Mouse (Mus musculus): ENCODE data around the gene Oma1.

Gene Oma1

DNA sequence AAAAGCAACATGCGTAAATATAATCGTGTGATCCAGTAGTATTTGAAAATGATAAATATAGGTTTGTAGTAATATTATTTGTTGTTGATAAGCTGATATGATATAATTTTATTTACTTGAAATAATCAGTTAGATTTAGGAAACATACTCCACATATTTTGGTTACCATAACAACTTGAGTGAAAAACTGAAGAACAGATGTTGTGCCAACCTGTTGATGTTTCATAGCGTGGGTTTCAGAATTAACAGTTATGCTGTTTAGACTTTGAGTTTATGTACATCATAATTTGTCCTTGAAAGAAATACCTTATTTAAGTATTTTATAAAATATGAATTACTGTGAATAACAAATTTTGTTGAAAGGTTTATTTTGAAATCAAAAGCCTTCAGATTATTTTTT lies 43.8 kb downstream of the Oma1 start:
- DNase-seq (ENCODE audit: low spot score in 2 of 2) = no peak

DNA sequence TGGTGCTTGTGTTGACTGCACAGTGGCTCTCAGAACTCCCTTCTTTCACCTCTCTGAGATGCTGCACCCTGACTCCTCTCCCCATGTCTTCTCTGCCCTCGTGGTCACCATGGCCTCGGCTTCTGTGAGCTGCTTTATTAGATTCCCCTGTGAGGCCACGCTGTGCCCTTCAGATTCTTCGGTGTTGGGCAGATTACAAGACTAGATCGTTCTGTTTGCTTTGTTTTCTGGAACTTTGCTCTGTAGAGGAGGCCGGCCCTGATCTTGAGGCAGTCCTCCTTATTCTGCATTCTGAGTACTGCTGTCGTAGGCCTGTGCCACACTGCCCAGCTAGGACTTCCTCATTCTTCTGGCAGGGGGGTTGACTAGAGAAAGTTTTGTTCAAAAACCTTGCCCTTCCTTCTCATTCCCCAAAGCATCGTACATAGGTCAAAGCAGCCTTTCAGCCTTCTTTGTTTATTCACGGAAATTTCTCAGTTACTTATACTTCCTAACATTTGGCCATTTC lies 45.4 kb downstream of the Oma1 start:
- no peak for DNase-seq (ENCODE audit: low spot score in 2 of 2)

DNA sequence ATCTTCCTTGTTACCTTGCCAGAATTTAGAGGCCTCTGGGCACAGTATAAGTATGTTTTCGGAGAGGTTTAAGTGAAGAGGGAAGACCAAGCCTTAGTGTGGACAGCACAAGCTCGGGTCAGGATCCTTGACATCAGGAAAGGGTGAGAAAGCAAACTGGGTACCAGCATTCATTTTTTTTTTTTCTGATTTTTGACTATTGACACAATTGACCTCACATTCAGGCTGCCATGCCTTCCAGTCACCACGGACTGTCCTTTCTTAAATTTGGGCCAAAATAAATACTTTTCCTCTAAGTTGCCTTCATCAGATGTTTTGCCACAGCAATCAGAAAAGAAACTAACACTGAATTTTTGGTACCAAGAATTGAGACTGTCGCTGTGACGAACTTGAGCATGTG lies 68.6 kb downstream of the Oma1 start:
- no peak for DNase-seq (ENCODE audit: low spot score in 2 of 2)

DNA sequence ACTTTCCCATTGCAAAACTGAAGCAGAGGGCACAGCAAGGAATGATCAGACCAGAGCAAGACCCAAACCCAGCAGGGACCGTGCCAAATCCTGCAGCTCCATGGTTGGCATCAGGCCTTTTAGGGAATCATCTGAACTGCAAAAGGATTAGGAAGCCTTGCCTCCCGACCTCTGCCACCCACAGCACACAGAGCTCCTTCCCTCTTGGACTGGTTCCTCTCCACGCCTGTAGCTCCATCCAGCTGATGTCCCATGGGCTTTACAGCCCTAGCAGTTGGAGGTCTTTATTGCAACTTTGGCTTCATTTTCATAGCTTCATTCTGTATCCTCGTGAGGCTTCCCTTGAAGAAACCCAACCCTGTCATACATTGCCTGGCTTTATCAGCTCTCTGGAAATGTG lies 71.4 kb downstream of the Oma1 start:
- DNase-seq (ENCODE audit: low spot score in 2 of 2) = no peak

DNA sequence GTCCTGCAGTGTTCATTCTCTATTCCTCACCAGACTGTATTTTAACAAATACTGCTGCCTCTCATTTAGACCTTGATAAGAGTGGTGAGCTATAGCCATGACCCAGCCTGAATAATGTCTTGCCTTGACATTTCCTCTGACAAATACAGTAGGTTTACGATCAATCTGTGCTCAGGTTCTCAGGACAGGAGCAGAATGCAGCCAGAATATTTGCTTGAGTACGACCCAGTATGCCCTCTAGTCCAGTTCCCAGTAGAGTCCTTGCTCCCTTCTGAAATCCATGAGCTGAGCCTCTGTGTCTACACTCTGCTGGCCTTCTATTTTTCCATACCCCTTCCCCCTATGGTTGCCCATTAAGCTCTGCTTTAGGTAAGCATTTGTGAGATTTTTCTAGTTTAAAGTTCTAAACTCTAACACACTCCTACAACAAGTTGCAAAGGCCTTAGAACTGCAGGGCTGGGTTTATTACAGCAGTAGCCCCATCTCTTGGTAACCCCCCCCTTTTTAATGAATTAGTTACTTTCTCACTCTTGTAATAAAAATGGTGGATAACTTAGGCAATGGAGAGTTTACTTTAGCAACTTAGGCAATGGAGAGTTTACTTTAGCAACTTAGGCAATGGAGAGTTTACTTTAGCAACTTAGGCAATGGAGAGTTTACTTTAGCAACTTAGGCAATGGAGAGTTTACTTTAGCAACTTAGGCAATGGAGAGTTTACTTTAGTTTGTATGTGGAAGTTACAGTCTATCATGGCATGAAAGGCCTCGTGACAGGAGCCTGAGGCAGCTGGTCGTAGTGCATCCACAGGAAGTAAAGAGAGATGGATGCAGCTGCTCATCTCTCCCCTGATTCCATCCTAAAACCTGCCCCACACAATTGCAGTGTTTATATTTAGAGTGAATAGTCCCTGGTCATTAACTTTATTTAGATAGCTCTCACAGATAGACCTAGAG lies 72.5 kb downstream of the Oma1 start:
- DNase-seq (ENCODE audit: low spot score in 2 of 2) = no peak

DNA sequence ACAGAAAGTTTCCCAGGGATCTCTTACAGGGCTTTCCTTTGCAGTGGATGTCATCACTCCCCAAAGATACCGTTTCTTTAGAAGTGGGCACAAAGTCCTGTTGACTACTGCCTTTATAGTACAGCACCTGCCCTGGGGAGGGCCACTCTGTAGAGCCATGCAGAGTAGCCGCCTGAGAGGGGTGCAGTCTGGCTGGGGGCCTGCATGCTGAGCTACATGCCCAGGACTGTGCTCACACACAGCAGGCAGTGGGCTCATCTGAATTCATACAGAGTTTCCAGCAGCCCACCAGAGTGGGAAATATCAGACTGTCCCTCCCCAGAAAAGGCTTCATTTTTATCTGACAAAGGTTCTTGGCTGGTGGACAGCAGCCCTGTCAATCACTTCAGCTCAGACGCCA lies 73.7 kb downstream of the Oma1 start:
- no peak for DNase-seq (ENCODE audit: low spot score in 2 of 2)

DNA sequence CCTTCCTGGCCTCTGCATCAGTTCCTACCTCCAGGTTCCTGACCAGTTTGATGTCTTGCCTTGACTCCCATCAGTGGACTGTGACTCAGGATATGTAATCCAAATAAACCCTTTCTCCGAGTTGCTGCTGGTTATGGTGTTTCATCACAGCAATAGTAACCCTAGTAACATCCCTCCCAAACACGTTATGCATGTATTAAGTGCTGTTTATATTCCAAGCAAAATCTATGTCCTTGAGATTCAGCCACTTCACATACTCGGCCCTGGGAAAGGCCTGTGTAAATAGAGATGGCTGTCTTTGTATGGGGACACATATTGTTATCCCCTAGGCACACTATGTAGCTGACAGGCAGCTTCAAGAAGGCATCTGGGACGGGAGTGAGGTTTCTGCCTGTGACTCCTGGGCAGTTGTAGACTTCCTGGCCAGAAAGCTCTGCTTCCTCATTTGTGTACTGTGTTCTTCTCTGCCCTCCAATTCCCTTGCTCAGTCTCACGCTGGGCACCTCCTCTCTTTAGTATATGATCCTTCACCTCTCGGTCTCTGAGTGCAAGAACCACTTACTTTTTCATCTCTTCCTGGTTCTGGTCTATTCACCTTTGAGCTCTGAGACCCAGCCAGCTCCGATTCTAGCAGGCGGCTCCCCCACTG lies 75.0 kb downstream of the Oma1 start:
- no peak for DNase-seq (ENCODE audit: low spot score in 2 of 2)

DNA sequence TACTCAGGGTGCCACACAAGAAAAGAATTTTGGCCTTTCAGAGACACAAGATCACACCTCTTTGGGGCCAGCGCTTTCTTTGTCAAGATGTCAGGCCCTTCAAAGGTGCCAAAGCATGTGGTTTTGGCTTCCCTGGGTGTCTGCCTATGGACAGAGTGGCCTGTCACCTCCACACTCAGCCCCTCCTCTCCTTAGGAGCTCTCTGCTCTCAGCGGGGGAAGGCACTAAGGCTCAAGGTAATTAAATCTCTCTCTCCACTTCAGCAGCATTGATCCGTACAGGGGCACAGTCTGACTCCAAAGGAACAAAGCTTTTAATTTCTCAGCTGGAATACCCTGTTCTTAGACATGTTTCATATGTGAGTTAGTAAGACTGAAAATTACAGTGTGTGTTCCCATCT lies 76.0 kb downstream of the Oma1 start:
- DNase-seq (ENCODE audit: low spot score in 2 of 2) = no peak

DNA sequence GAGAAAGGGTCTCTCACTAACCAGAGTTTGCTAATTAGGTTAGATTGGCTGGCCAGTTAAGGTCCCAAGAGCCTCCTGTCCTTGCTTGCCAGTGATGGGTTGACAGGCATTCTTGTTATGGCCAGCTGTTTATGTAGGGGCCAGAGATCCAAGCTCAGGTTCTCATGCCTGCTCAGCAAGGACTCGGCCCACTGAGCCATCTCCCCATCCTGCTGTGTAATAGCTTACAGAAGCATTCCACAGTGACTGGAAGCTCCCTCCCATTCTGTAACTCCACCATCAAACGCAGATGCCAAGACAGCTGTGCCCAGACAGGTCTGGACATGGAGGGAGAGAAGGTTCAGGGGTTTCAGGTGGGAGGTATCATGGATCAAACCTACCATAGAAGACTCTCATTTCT lies 76.9 kb downstream of the Oma1 start:
- DNase-seq (ENCODE audit: low spot score in 2 of 2) = no peak

DNA sequence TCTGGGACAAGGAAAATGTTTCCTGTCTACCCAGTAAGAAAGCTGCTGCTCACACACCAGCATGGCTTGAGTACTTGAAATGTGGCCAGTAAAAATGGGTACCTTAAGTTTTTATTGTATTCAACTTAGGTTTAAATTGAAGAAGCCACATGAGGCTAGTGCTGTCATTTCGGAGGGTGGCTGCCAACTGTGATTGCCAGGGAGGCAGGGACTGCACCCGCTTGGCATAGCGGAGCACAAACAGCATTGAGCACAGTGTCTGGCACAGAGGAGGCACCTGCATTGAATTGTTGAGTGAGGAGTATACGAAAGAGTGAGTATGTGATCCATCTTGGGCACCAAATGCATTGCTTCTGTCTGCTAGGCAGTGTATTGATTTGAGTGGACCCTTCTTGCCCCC lies 81.5 kb downstream of the Oma1 start:
- DNase-seq (ENCODE audit: low spot score in 2 of 2) = no peak

DNA sequence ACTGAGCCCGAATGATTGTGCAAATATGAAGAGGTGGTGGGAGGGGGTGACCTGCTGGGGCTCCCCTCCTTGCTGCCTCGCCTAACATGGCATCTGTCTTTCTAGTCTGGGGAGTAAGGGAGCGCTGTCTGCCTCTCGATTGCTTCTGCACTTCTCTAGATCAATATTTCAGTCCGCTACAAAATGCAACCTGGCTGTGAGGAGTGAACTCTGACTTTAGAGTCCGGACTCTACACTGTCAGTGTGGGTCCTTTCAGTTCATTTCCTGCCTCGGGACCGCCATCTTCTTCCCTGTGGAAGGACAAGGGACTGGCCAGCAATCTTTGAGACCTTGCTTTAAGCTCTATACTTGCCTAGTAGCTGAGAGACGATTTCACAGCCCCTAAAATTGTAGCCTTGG lies 82.3 kb downstream of the Oma1 start:
- no peak for DNase-seq (ENCODE audit: low spot score in 2 of 2)

DNA sequence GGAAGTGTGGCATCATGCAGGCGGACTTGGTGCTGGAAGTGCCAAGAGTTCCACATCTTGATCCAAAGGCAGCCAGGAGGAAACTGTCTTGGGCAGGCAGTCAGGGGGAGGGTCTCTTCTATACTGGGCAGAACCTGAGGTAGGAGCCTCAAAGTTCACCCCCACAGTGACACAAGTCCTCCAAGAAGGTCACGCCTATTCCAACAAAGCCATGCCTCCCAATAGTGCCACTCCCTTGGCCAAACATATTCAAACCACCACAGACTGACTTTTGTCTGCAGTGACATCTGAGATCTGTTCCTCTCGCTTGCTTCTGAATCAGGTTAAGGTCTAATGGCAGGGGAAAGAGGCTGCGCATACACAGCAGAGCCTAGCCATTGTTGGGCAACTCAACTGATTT lies 83.3 kb downstream of the Oma1 start:
- no peak for DNase-seq (ENCODE audit: low spot score in 2 of 2)

DNA sequence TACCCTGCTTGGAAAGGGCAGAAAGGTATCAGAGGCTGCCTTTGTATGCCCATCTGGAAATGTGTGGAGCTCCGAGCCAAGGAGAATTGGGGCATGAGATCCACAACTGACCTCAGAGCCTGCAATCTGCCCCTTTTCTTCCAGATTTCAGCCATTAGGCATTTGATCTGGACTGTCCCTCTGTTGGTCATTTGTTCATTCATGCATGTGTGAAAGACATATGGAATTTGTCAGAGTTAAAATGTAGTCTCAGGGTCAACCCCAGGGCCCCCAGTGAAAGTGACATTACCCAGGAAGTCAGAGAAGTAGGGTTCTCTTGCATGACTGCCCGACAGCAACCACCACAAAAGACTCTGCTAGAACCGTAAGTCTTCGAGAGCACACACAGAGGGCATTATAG lies 89.0 kb downstream of the Oma1 start:
- DNase-seq (ENCODE audit: low spot score in 2 of 2) = no peak

DNA sequence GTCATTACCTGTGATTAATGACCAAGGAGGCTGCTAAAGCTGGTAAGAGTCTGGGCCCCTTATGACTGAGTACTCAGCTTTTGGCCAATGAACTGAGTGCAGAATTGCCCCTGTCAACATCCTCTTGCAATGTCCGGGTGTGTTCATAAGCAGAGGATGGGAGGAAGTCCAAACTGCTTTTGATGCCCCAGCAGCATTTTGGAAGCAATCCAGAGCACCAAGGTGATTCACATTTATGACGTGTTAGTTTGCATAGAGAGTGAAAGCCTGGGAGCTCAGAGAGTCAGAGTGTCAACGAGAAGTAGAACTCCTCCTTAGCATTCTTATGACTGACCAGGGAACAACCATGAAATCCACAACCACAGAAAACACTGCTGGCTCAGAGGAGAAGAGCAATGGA lies 91.7 kb downstream of the Oma1 start:
- no peak for DNase-seq (ENCODE audit: low spot score in 2 of 2)

DNA sequence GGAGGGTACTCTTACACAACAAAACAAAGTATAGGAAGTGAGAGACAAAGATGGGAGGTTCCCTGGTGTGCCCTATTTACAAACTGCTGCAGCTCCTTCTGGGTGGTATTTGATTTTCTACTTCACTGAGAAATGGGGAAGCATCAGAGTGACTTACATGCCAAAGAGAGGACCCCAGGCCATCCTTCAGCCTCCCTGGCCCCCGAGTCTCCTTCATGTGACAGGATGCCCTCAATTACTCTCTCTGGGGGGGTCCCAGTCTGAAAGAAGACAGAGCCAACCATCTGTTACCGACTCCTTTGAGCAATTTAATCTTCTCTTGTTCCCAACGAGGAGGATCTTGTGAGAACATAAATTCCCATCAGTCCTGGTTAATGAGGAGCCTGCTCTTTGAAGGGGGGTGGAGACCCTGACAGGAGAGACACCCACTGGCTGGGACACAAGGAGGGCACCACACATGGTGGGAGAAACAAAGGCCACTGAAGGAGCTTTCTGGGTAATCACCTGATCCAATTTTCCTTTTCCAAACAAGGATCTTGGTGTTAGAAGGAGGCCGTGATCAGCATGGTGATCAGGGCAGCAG lies 96.7 kb downstream of the Oma1 start:
- DNase-seq (ENCODE audit: low spot score in 2 of 2) = no peak

All from natural killer cell, adult 2 months (primary cell).